Mouse (Mus musculus): ENCODE measurements around the gene Olfr1174-ps. TPM values are rescaled to one million over a fixed set of nuclear protein-coding genes. Genes with fewer than 3 reads are reported as not detected.
A peak's percentile ranks its signal among the peaks of the same experiment; 100 is the strongest.

The Olfr1174-ps gene
- not detected in 2 replicates for polyA plus RNA-seq (2015; fragmentation: Nextera tagmentation; extraction: Ambion mirVana)

DNA sequence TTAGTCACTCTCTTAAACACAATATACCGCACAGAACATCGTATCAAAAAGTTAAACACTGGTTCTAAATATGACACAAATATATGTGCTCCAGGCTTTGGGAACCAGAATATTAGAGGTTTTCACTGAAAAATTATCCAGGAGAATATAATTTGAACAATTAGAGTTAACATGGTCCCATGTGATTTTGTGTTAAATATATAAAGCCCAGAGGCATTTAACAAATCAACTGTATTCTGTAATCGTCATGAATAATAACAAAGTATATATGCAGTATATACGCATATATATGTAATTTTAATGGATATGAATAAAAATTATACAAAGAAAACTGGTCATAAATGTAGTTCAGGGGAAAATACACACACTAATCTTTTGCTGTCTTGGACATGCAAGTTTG lies at the start of gene Olfr1174-ps:
Olfr1174-ps (minus strand) TSS at position 101 of the 400 bp plus-strand sequence.
- no peak for TF ChIP-seq CTCF (IDR thresholded peaks at IDR 0.05; ENCODE audit: low read depth)
- ATAC-seq, result no peak
- Histone ChIP-seq H3K27ac (ENCODE audit: low read depth, low read length) (no peak within 1 kb of the TSS), H3K4me3 (ENCODE audit: low read depth, low read length) (no peak within 1 kb of the TSS), H3K9ac (ENCODE audit: low read depth, low read length) (no peak within 1 kb of the TSS), H3K36me3 (ENCODE audit: control insufficient read depth, insufficient read depth) (no peaks in the 10 kb centered on the region), H3K27me3 (replicated peaks; ENCODE audit: control insufficient read depth, insufficient read depth, low read length) (no peaks in the 10 kb centered on the region), H3K4me1 (replicated peaks; ENCODE audit: control insufficient read depth, insufficient read depth, low read length) (no peaks in the 10 kb centered on the region), H3K4me2 (replicated peaks; ENCODE audit: low read depth) (no peak within 1 kb of the TSS), H3K9me3 (ENCODE audit: control insufficient read depth) (no peaks in the 10 kb centered on the region)
- 87% methylated on average over 4 of the region's 4 CpGs for WGBS

DNA sequence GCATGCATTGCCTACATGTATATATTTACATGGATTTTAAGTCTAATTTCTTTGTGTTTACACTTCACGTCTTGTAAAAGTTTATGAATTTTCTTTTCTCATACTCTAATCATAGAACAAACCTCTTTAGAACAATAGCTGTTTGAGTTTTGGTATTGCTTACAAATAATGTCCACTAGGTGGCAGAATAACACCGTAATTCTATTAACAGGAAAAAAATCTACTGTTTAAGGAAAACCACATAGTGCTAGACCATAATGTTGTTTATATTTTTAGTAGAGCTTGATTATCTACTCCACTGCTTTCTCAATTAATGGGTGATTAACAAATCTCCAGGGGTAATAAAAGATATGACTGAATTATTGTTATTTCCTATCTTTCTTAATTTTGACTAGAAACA lies 41.4 kb upstream of the Olfr1174-ps start:
- Histone ChIP-seq H3K36me3 (ENCODE audit: control insufficient read depth, insufficient read depth) (no peaks in the 10 kb centered on the region), H3K9ac (ENCODE audit: low read depth, low read length) (no peak overlapping the region), H3K4me3 (ENCODE audit: low read depth, low read length) (no peak overlapping the region), H3K27me3 (replicated peaks; ENCODE audit: control insufficient read depth, insufficient read depth, low read length) (no peaks in the 10 kb centered on the region), H3K4me2 (replicated peaks; ENCODE audit: low read depth) (no peak overlapping the region), H3K4me1 (replicated peaks; ENCODE audit: control insufficient read depth, insufficient read depth, low read length) (no peaks in the 10 kb centered on the region), H3K27ac (ENCODE audit: low read depth, low read length) (no peak overlapping the region), H3K9me3 (ENCODE audit: control insufficient read depth) (no peaks in the 10 kb centered on the region)
- no peak for ATAC-seq
- WGBS, result 0% methylated on average over 2 of the region's 2 CpGs
- peak; percentile 67 for TF ChIP-seq CTCF (IDR thresholded peaks at IDR 0.05; ENCODE audit: low read depth)

DNA sequence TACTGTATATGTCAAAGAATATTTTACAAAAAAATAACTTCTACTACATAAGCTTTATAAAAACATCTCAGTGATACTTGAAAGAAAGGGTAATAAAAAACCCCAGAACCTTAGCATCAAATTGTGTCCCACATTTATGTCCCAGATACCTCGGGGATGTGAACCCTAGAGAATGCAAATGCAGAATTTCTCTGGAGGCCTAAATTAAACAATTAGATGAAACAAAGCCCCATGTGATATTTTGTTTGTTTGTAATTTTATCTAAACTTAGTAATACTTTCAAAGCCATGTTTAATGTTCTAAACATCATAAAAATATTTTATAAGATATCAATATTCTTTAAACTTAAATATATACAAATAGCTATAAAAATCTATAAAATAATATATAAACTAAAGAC lies 31.5 kb upstream of the Olfr1174-ps start, which contains the start of gene Olfr1177-ps:
Olfr1177-ps (minus strand) TSS at position 101 of the 400 bp plus-strand sequence.
- Histone ChIP-seq H3K27me3 (replicated peaks; ENCODE audit: control insufficient read depth, insufficient read depth, low read length) (no peaks in the 10 kb centered on the region), H3K4me3 (ENCODE audit: low read depth, low read length) (no peak within 1 kb of the TSS), H3K4me2 (replicated peaks; ENCODE audit: low read depth) (no peak within 1 kb of the TSS), H3K9ac (ENCODE audit: low read depth, low read length) (no peak within 1 kb of the TSS), H3K9me3 (ENCODE audit: control insufficient read depth) (no peaks in the 10 kb centered on the region), H3K4me1 (replicated peaks; ENCODE audit: control insufficient read depth, insufficient read depth, low read length) (no peaks in the 10 kb centered on the region), H3K27ac (ENCODE audit: low read depth, low read length) (no peak within 1 kb of the TSS), H3K36me3 (ENCODE audit: control insufficient read depth, insufficient read depth) (no peaks in the 10 kb centered on the region)
- WGBS, result 78% methylated on average over 1 of the region's 1 CpGs
- TF ChIP-seq CTCF (IDR thresholded peaks at IDR 0.05; ENCODE audit: low read depth), result no peak
- no peak for ATAC-seq

DNA sequence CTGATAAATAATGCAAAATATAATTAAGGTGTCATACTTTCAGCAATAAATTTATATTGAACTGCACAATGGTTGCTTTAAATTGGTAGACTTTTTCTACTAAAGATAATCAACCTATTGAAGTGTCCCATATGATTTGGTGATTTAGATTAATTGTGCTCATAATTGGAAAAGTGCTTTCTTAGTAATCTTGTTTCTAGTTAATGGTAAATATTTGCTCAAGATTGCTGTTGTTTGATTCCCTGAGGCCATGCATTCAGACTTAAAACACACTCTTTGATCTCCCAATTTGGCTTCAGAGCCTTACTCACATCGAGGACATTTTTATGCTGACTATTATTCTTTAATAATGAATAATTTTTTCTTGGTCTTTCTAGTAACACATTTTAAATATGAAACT lies 21.5 kb upstream of the Olfr1174-ps start, which contains the start of gene Olfr1176:
Olfr1176 (plus strand) TSS at position 301 of the 400 bp plus-strand sequence.
- no peak within 1 kb of the TSS for H3K9ac ChIP-seq (ENCODE audit: low read depth, low read length)

DNA sequence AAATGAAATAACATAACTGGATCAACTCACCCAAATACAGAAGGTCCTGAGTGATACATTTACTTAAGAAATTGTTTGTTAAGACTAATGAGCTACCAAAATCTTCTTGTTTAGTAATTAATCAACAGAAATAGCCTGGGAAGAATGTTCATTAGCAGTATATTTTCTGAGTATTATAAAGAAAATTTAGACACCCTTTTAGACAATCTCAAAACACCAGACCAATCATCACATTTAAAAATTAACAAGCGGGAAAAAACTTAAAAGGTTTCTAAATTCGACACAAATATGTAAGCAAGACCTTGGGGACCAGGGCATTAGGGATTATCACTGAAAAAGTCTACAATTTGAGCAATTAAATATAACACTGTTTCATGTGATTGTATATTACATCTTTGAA lies 12.2 kb upstream of the Olfr1174-ps start, which contains the start of gene Olfr1175-ps:
Olfr1175-ps (minus strand) TSS at position 101 of the 400 bp plus-strand sequence.
- Histone ChIP-seq H3K36me3 (ENCODE audit: control insufficient read depth, insufficient read depth) (no peaks in the 10 kb centered on the region), H3K27me3 (replicated peaks; ENCODE audit: control insufficient read depth, insufficient read depth, low read length) (no peaks in the 10 kb centered on the region), H3K4me2 (replicated peaks; ENCODE audit: low read depth) (no peak within 1 kb of the TSS), H3K4me1 (replicated peaks; ENCODE audit: control insufficient read depth, insufficient read depth, low read length) (no peaks in the 10 kb centered on the region), H3K27ac (ENCODE audit: low read depth, low read length) (no peak within 1 kb of the TSS), H3K9ac (ENCODE audit: low read depth, low read length) (no peak within 1 kb of the TSS), H3K9me3 (ENCODE audit: control insufficient read depth) (no peaks in the 10 kb centered on the region), H3K4me3 (ENCODE audit: low read depth, low read length) (no peak within 1 kb of the TSS)
- no peak for ATAC-seq
- no peak for TF ChIP-seq CTCF (IDR thresholded peaks at IDR 0.05; ENCODE audit: low read depth)
- 81% methylated on average over 2 of the region's 2 CpGs for WGBS

More for the DNA sequence above, 21.5 kb upstream of the Olfr1174-ps start, which contains the start of gene Olfr1176:
- Histone ChIP-seq H3K27ac (ENCODE audit: low read depth, low read length) (no peak within 1 kb of the TSS), H3K27me3 (replicated peaks; ENCODE audit: control insufficient read depth, insufficient read depth, low read length) (no peaks in the 10 kb centered on the region), H3K9me3 (ENCODE audit: control insufficient read depth) (no peaks in the 10 kb centered on the region), H3K36me3 (ENCODE audit: control insufficient read depth, insufficient read depth) (no peaks in the 10 kb centered on the region), H3K4me1 (replicated peaks; ENCODE audit: control insufficient read depth, insufficient read depth, low read length) (no peaks in the 10 kb centered on the region), H3K4me3 (ENCODE audit: low read depth, low read length) (no peak within 1 kb of the TSS), H3K4me2 (replicated peaks; ENCODE audit: low read depth) (no peak within 1 kb of the TSS)
- ATAC-seq, result no peak
- WGBS, result 47% methylated on average over 1 of the region's 1 CpGs
- no peak for TF ChIP-seq CTCF (IDR thresholded peaks at IDR 0.05; ENCODE audit: low read depth)

DNA sequence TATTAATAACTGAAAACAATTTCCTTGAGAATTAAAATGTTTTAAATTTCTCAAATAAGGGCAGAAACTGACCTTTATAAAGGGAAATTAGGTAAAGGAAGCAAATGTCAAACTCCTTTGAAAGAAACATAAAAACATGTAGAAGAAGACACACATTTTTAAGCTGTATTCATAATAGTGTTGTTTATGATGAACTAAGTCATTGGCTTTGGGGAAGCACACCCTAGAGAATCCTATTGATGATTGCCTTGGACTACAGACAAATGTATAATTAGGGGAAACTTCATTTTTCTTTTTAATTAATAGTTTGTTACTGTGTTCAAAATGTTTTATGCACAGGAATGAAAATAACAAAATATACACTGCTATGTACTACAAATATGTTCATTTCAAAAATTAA lies 35.2 kb downstream of the Olfr1174-ps start, which contains the start of gene Olfr1173:
Olfr1173 (minus strand) TSS at position 101 of the 400 bp plus-strand sequence.
- H3K27me3 ChIP-seq (replicated peaks; ENCODE audit: control insufficient read depth, insufficient read depth, low read length), result no peaks in the 10 kb centered on the region
- no peak within 1 kb of the TSS for H3K4me2 ChIP-seq (replicated peaks; ENCODE audit: low read depth)
- no peaks in the 10 kb centered on the region for H3K36me3 ChIP-seq (ENCODE audit: control insufficient read depth, insufficient read depth)
- ATAC-seq, result no peak
- no peak within 1 kb of the TSS for H3K27ac ChIP-seq (ENCODE audit: low read depth, low read length)
- H3K9ac ChIP-seq (ENCODE audit: low read depth, low read length), result no peak within 1 kb of the TSS
- no peak for TF ChIP-seq CTCF (IDR thresholded peaks at IDR 0.05; ENCODE audit: low read depth)
- H3K9me3 ChIP-seq (ENCODE audit: control insufficient read depth), result no peaks in the 10 kb centered on the region
- H3K4me3 ChIP-seq (ENCODE audit: low read depth, low read length), result no peak within 1 kb of the TSS
- H3K4me1 ChIP-seq (replicated peaks; ENCODE audit: control insufficient read depth, insufficient read depth, low read length), result no peaks in the 10 kb centered on the region

Other genes starting within 250 kb of the Olfr1174-ps start
- not detected in 2 replicates for gene Olfr1163, start 243.3 kb downstream of the Olfr1174-ps start, polyA plus RNA-seq (2015; fragmentation: Nextera tagmentation; extraction: Ambion mirVana)
- gene Olfr1164, start 221.2 kb downstream of the Olfr1174-ps start, polyA plus RNA-seq (2015; fragmentation: Nextera tagmentation; extraction: Ambion mirVana), result not detected in 2 replicates
- gene Olfr1166, start 186.9 kb downstream of the Olfr1174-ps start, polyA plus RNA-seq (2015; fragmentation: Nextera tagmentation; extraction: Ambion mirVana), result not detected in 2 replicates
- gene Olfr1167, start 159.9 kb downstream of the Olfr1174-ps start, polyA plus RNA-seq (2015; fragmentation: Nextera tagmentation; extraction: Ambion mirVana), result not detected in 2 replicates
- gene Olfr1168, start 133.3 kb downstream of the Olfr1174-ps start, polyA plus RNA-seq (2015; fragmentation: Nextera tagmentation; extraction: Ambion mirVana), result not detected in 2 replicates
- gene Olfr1170, start 86.8 kb downstream of the Olfr1174-ps start, polyA plus RNA-seq (2015; fragmentation: Nextera tagmentation; extraction: Ambion mirVana), result not detected in 2 replicates
- 0.03 TPM in 1 of 2 replicates, not detected in the other for gene Olfr1173, start 35.3 kb downstream of the Olfr1174-ps start, polyA plus RNA-seq (2015; fragmentation: Nextera tagmentation; extraction: Ambion mirVana)
- not detected in 2 replicates for gene Olfr1175-ps, start 12.1 kb upstream of the Olfr1174-ps start, polyA plus RNA-seq (2015; fragmentation: Nextera tagmentation; extraction: Ambion mirVana)
- gene Olfr1176, start 21.6 kb upstream of the Olfr1174-ps start, polyA plus RNA-seq (2015; fragmentation: Nextera tagmentation; extraction: Ambion mirVana), result not detected in 2 replicates
- not detected in 2 replicates for gene Olfr1177-ps, start 31.4 kb upstream of the Olfr1174-ps start, polyA plus RNA-seq (2015; fragmentation: Nextera tagmentation; extraction: Ambion mirVana)
- not detected in 2 replicates for gene Olfr1178, start 71.9 kb upstream of the Olfr1174-ps start, polyA plus RNA-seq (2015; fragmentation: Nextera tagmentation; extraction: Ambion mirVana)
- not detected in 2 replicates for gene Olfr1179, start 91.3 kb upstream of the Olfr1174-ps start, polyA plus RNA-seq (2015; fragmentation: Nextera tagmentation; extraction: Ambion mirVana)
- not detected in 2 replicates for gene Olfr1180, start 104.0 kb upstream of the Olfr1174-ps start, polyA plus RNA-seq (2015; fragmentation: Nextera tagmentation; extraction: Ambion mirVana)
- not detected in 2 replicates for gene Olfr1181, start 111.0 kb upstream of the Olfr1174-ps start, polyA plus RNA-seq (2015; fragmentation: Nextera tagmentation; extraction: Ambion mirVana)
- gene Gm13757, start 134.0 kb upstream of the Olfr1174-ps start, polyA plus RNA-seq (2015; fragmentation: Nextera tagmentation; extraction: Ambion mirVana), result not detected in 2 replicates
- gene Olfr1183, start 139.7 kb upstream of the Olfr1174-ps start, polyA plus RNA-seq (2015; fragmentation: Nextera tagmentation; extraction: Ambion mirVana), result not detected in 2 replicates
- gene Olfr1184, start 168.5 kb upstream of the Olfr1174-ps start, polyA plus RNA-seq (2015; fragmentation: Nextera tagmentation; extraction: Ambion mirVana), result not detected in 2 replicates
- gene Olfr1185-ps1, start 178.2 kb upstream of the Olfr1174-ps start, polyA plus RNA-seq (2015; fragmentation: Nextera tagmentation; extraction: Ambion mirVana), result not detected in 2 replicates
- not detected in 2 replicates for gene Olfr1186, start 203.4 kb upstream of the Olfr1174-ps start, polyA plus RNA-seq (2015; fragmentation: Nextera tagmentation; extraction: Ambion mirVana)
- not detected in 2 replicates for gene Olfr1188, start 241.8 kb upstream of the Olfr1174-ps start, polyA plus RNA-seq (2015; fragmentation: Nextera tagmentation; extraction: Ambion mirVana)

Measured in intestine, postnatal 0 days (tissue).